Mouse (Mus musculus) C2C12 (cell line): ENCODE data around the gene Akap3. TPM values are rescaled to one million over a fixed set of nuclear protein-coding genes. Genes with fewer than 3 reads are reported as not detected.

Experiments used
- H3K27me3 ChIP-seq: one replicate; pipeline ENCODE4 v1.6.1; 2011; ENCODE audit not compliant: control insufficient read depth, insufficient read depth, insufficient read length
- H3K36me3 ChIP-seq: one replicate; pipeline ENCODE4 v1.6.1; 2011; ENCODE audit not compliant: control insufficient read depth, insufficient read depth
- H3K4me3 ChIP-seq: one replicate; pipeline ENCODE4 v1.5.1; 2011; ENCODE audit warnings: mild to moderate bottlenecking, control low read depth; ENCODE audit not compliant: poor library complexity, insufficient read depth, severe bottlenecking
- H3K79me2 ChIP-seq: one replicate; pipeline ENCODE4 v1.6.1; 2011; ENCODE audit not compliant: control insufficient read depth, insufficient read depth
- H3K79me3 ChIP-seq: one replicate; pipeline ENCODE4 v1.6.1; 2011; ENCODE audit warnings: low read depth, control low read depth
- H3ac ChIP-seq: one replicate; pipeline ENCODE3; 2011; ENCODE audit warnings: low read depth; ENCODE audit not compliant: control insufficient read depth, insufficient read length
- CEBPB ChIP-seq: IDR thresholded peaks from one replicate; pipeline ENCODE4 v1.6.1; 2011; ENCODE audit warnings: low read depth, mild to moderate bottlenecking, control low read depth, moderate library complexity
- CTCF ChIP-seq: IDR thresholded peaks from one replicate; pipeline ENCODE4 v1.5.1; 2011; ENCODE audit not compliant: control insufficient read depth, insufficient read depth, insufficient read length
- FOSL1 ChIP-seq: IDR thresholded peaks from one replicate; pipeline ENCODE4 v1.8.0; 2011; ENCODE audit warnings: mild to moderate bottlenecking, low read length; ENCODE audit not compliant: poor library complexity, insufficient read depth, severe bottlenecking
- MAX ChIP-seq: IDR thresholded peaks from one replicate; pipeline ENCODE4 v1.6.1; 2011; ENCODE audit warnings: mild to moderate bottlenecking, control low read depth
- MYOD1 ChIP-seq: IDR thresholded peaks from one replicate; pipeline ENCODE4 v1.6.1; 2011; ENCODE audit warnings: low read depth; ENCODE audit not compliant: control insufficient read depth, insufficient read length
- MYOG ChIP-seq: IDR thresholded peaks from one replicate; pipeline ENCODE4 v1.6.1; 2011; ENCODE audit not compliant: control insufficient read depth, insufficient read length; ENCODE audit errors: extremely low read depth
- USF1 ChIP-seq: IDR thresholded peaks from one replicate; pipeline ENCODE4 v1.6.1; 2011; ENCODE audit warnings: low read depth, mild to moderate bottlenecking, control low read depth, moderate library complexity
- long read RNA-seq, 2 experiments: library from polyadenylated mRNA; unstranded; transcript quantifications; one replicate each; pipeline ENCODE4 v2.0.0; 2019 to 2020
- polyA plus RNA-seq: library from polyadenylated mRNA; unstranded; fragments of >200 nt; fragmentation: generic; extraction: Trizol; gene quantifications from one replicate; pipeline ENCODE4 v1.2.1, GENCODE M21; 2012; ENCODE audit warnings: missing spikeins

The Akap3 gene
- polyA plus RNA-seq, result not detected
- long read RNA-seq, experiment 1, result 0 reads
- long read RNA-seq, experiment 2, result 0 reads

- H3K36me3 ChIP-seq, result no peaks in the 10 kb centered on the region
- no peak within 1 kb of the TSS for H3K4me3 ChIP-seq
- H3K79me3 ChIP-seq, result peaks cover 6% of the 10 kb centered on the region
- TF ChIP-seq USF1, result no peak
- TF ChIP-seq CTCF, result no peak
- no peak for TF ChIP-seq MYOD1
- no peak for TF ChIP-seq CEBPB
- TF ChIP-seq MYOG, result no peak
- TF ChIP-seq FOSL1, result no peak
- no peak for TF ChIP-seq MAX
- H3K79me2 ChIP-seq, result peaks cover 11% of the 10 kb centered on the region
- H3K27me3 ChIP-seq, result peaks cover 6% of the 10 kb centered on the region
- H3ac ChIP-seq, result no peak within 1 kb of the TSS
These were observed at the start of gene Akap3 for GRCm38 (mm10) chr6:126852881-126853280. Akap3 (plus strand) TSS chr6:126853098.

GRCm38 (mm10) chr6:126806783-126807182 is 46.1 kb upstream of the Akap3 start:
- no peaks in the 10 kb centered on the region for H3K79me2 ChIP-seq

GRCm38 (mm10) chr6:126808134-126808533 is 44.8 kb upstream of the Akap3 start:
- TF ChIP-seq CTCF (no peak), CEBPB (no peak), FOSL1 (no peak), MYOG (no peak), USF1 (no peak), MAX (no peak), MYOD1 (no peak)
- H3K79me2 ChIP-seq, result no peaks in the 10 kb centered on the region
- H3K27me3 ChIP-seq, result peaks cover 4% of the 10 kb centered on the region
- H3K4me3 ChIP-seq, result no peak overlapping the region
- H3K79me3 ChIP-seq, result no peaks in the 10 kb centered on the region
- no peak overlapping the region for H3ac ChIP-seq
- H3K36me3 ChIP-seq, result no peaks in the 10 kb centered on the region

More at GRCm38 (mm10) chr6:126806783-126807182, 46.1 kb upstream of the Akap3 start:
- Histone ChIP-seq H3K27me3 (peaks cover 4% of the 10 kb centered on the region), H3ac (no peak overlapping the region), H3K36me3 (no peaks in the 10 kb centered on the region), H3K4me3 (no peak overlapping the region), H3K79me3 (no peaks in the 10 kb centered on the region)
- TF ChIP-seq MYOD1 (no peak), CEBPB (no peak), USF1 (no peak), MYOG (no peak), FOSL1 (no peak), MAX (no peak), CTCF (no peak)

GRCm38 (mm10) chr6:126808561-126808960 is 44.3 kb upstream of the Akap3 start:
- no peak for TF ChIP-seq MAX
- Histone ChIP-seq H3K4me3 (no peak overlapping the region), H3K79me3 (no peaks in the 10 kb centered on the region)

GRCm38 (mm10) chr6:126811481-126811880 is 41.4 kb upstream of the Akap3 start:
- no peaks in the 10 kb centered on the region for H3K79me2 ChIP-seq
- no peak overlapping the region for H3ac ChIP-seq
- H3K79me3 ChIP-seq, result no peaks in the 10 kb centered on the region
- H3K36me3 ChIP-seq, result no peaks in the 10 kb centered on the region
- peaks cover 4% of the 10 kb centered on the region for H3K27me3 ChIP-seq
- no peak overlapping the region for H3K4me3 ChIP-seq
- TF ChIP-seq MAX (no peak), FOSL1 (no peak), CEBPB (no peak), CTCF (no peak), USF1 (no peak), MYOD1 (no peak), MYOG (no peak)

More at GRCm38 (mm10) chr6:126808561-126808960, 44.3 kb upstream of the Akap3 start:
- Histone ChIP-seq H3ac (no peak overlapping the region), H3K79me2 (no peaks in the 10 kb centered on the region), H3K27me3 (peaks cover 4% of the 10 kb centered on the region), H3K36me3 (no peaks in the 10 kb centered on the region)

DNA sequence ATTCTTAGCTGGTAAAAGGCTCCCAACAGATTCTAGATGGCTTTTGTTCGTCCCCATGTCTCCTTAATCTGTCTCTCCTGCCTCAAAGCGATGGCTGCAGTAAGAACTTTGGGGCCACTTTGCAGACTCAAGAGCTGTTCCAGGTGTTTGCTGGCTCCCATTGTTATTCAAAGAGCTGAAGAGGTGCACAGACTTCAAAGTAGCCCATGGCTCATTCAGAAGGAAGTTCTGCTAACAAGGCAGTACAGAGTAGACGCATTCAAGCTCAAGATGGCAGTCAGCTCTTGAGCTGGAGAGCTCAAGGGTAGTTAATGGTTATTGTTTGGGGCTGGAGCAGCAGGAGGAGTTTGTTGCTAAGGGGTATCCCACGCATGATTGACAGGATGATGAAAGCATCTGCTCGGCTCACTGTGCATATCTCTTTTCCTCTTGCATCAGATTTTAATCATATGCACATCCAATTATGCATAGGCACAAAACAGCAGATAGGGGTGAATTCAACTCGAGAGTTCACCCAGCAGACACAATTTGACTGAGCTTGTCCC is 37.6 kb upstream of the Akap3 start:
- no peaks in the 10 kb centered on the region for H3K27me3 ChIP-seq
- no peaks in the 10 kb centered on the region for H3K79me2 ChIP-seq
- TF ChIP-seq CEBPB (no peak), CTCF (no peak), MYOG (no peak), FOSL1 (no peak), USF1 (no peak), MYOD1 (no peak), MAX (no peak)
- H3ac ChIP-seq, result no peak overlapping the region
- H3K79me3 ChIP-seq, result no peaks in the 10 kb centered on the region
- H3K4me3 ChIP-seq, result no peak overlapping the region
- H3K36me3 ChIP-seq, result no peaks in the 10 kb centered on the region
